8 mouse cellular contexts compared by ENCODE assay signal in the genomic region with DNA sequence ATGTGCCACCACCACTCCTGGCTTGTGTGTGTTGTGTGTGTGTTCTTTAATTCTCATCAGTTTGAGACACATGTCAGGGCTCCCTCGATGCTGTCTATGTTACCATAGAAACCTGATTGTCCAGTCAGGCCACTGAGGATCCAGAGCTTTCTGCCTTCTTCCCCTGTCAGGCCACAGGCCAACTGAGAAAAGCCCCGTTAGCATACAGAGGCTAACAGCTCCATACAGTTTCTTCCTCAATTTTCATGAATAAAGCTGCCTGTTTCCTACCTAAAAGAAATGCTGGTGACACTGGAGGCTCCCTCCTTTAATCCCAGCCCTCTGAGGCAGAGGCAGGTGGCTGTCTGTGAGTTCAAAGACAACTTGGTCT. TPM values are rescaled to one million over a fixed set of nuclear protein-coding genes. Genes with fewer than 3 reads are reported as not detected.
DNase-seq lines count a peak whose midpoint lies in the region; ATAC-seq and TF ChIP-seq lines count a peak whose summit lies in the region.

No protein-coding gene starts in this region.

- WGBS in heart, embryonic 13.5 days = 64% methylated on average over 2 of the region's 2 CpGs
- WGBS in hindbrain, embryonic 11.5 days = 61% methylated on average over 2 of the region's 2 CpGs
- WGBS in midbrain, embryonic 11.5 days = 44% methylated on average over 2 of the region's 2 CpGs

- no peaks in the 10 kb centered on the region for H3K27me3 ChIP-seq in heart, embryonic 13.5 days (replicated peaks)
- H3K27me3 ChIP-seq in hindbrain, embryonic 11.5 days (ENCODE audit: control insufficient read depth, insufficient read depth, low read length) = no peaks in the 10 kb centered on the region
- no peaks in the 10 kb centered on the region for H3K27me3 ChIP-seq in midbrain, embryonic 11.5 days (ENCODE audit: control insufficient read depth, insufficient read depth, low read length)

- H3K9ac ChIP-seq in heart, embryonic 13.5 days = peak overlapping the region; percentile 90
- H3K9ac ChIP-seq in hindbrain, embryonic 11.5 days (ENCODE audit: low read depth, low read length) = peak overlapping the region; percentile 85; the same call in 1 of the 2 replicates
- peak overlapping the region; percentile 81 for H3K9ac ChIP-seq in midbrain, embryonic 11.5 days (ENCODE audit: low read length)

- no peak for TF ChIP-seq POLR2A in bone marrow macrophage, adult 2 months (IDR thresholded peaks at IDR 0.05; ENCODE audit: borderline replicate concordance, low read depth, low read length)

- peaks cover 50% of the 10 kb centered on the region for H3K4me1 ChIP-seq in heart, embryonic 13.5 days
- peaks cover 15% of the 10 kb centered on the region for H3K4me1 ChIP-seq in bone marrow macrophage, adult 2 months (ENCODE audit: control insufficient read depth, insufficient read depth, low read length)
- peaks cover 18% of the 10 kb centered on the region for H3K4me1 ChIP-seq in hindbrain, embryonic 11.5 days (replicated peaks; ENCODE audit: control insufficient read depth, insufficient read depth, low read length)
- peaks cover 30% of the 10 kb centered on the region for H3K4me1 ChIP-seq in midbrain, embryonic 11.5 days (ENCODE audit: control insufficient read depth, insufficient read depth, low read length)

- peak overlapping the region; percentile 77 for H3K4me3 ChIP-seq in heart, embryonic 13.5 days
- peak overlapping the region; percentile 94 for H3K4me3 ChIP-seq in bone marrow macrophage, adult 2 months (ENCODE audit: insufficient read depth, low read length)
- H3K4me3 ChIP-seq in hindbrain, embryonic 11.5 days (ENCODE audit: low read depth, low read length) = peak overlapping the region; percentile 53
- peak overlapping the region; percentile 60 for H3K4me3 ChIP-seq in midbrain, embryonic 11.5 days (ENCODE audit: low read depth, low read length)

- H3K27ac ChIP-seq in heart, embryonic 13.5 days (replicated peaks) = no peak overlapping the region
- H3K27ac ChIP-seq in bone marrow macrophage, adult 2 months (ENCODE audit: insufficient read depth, low read depth, low read length) = peak overlapping the region; percentile 58
- peak overlapping the region; percentile 14 for H3K27ac ChIP-seq in hindbrain, embryonic 11.5 days (ENCODE audit: low read depth, low read length)
- no peak overlapping the region for H3K27ac ChIP-seq in midbrain, embryonic 11.5 days (ENCODE audit: low read depth, low read length)

- ATAC-seq in heart, embryonic 13.5 days (ENCODE audit: extremely low read depth, insufficient number of reproducible peaks, low FRiP score, low TSS enrichment) = no peak
- ATAC-seq in hindbrain, embryonic 11.5 days (ENCODE audit: low FRiP score) = no peak
- ATAC-seq in midbrain, embryonic 11.5 days (ENCODE audit: low FRiP score) = no peak
- no peak for ATAC-seq in activated CD4-positive, CD25-positive, alpha-beta regulatory T cell, adult 4 months
- no peak for ATAC-seq in inflammation-experienced regulatory T-cells, adult 6 months

- no peak for DNase-seq in heart, postnatal 10 days
- DNase-seq in hindbrain, embryonic 11.5 days (ENCODE audit: low spot score) = no peak
- DNase-seq in midbrain, embryonic 11.5 days (ENCODE audit: low spot score, missing footprints) = no peak
- no peak for DNase-seq in adrenal gland, postnatal 4 days (ENCODE audit: low spot score in 2 of 2)

- H3K9me3 ChIP-seq in heart, embryonic 13.5 days = no peaks in the 10 kb centered on the region
- H3K9me3 ChIP-seq in hindbrain, embryonic 11.5 days (ENCODE audit: control insufficient read depth, low read length) = no peaks in the 10 kb centered on the region
- no peaks in the 10 kb centered on the region for H3K9me3 ChIP-seq in midbrain, embryonic 11.5 days (ENCODE audit: control insufficient read depth, low read length)

- intact Hi-C loops in heart, postnatal 10 days (cut with DNase I) = no loop called here

- peak overlapping the region; percentile 96 for H3K4me2 ChIP-seq in heart, embryonic 13.5 days
- H3K4me2 ChIP-seq in hindbrain, embryonic 11.5 days (replicated peaks; ENCODE audit: low read depth, low read length) = peak overlapping the region; percentile 92
- peak overlapping the region; percentile 87 for H3K4me2 ChIP-seq in midbrain, embryonic 11.5 days

- no peak for TF ChIP-seq CTCF in bone marrow macrophage, adult 2 months (IDR thresholded peaks at IDR 0.05; ENCODE audit: low read depth, low read length)

- peaks cover 59% of the 10 kb centered on the region for H3K36me3 ChIP-seq in heart, embryonic 13.5 days
- 0 out of 2 replicates have a peak, but pooled peaks cover 3% of the 10 kb centered on the region for H3K36me3 ChIP-seq in hindbrain, embryonic 11.5 days (ENCODE audit: control insufficient read depth, insufficient read depth, low read length)
- H3K36me3 ChIP-seq in midbrain, embryonic 11.5 days (ENCODE audit: control insufficient read depth, insufficient read depth, low read length) = peaks cover 2% of the 10 kb centered on the region; the same call in 1 of the 2 replicates

RNA-seq across cellular contexts. Expression of a gene that starts 1.2 kb away (rescaled TPM):
- polyA plus RNA-seq in heart, embryonic 13.5 days (2015; fragmentation: Nextera tagmentation; extraction: Ambion mirVana) = 17.3 and 19.1 TPM in 2 replicates
- 10 to 100 TPM; 53.3 to 59.8 TPM for total RNA-seq in heart, postnatal 10 days (2021)
- 21.4 and 24.8 TPM in 2 replicates for polyA plus RNA-seq in bone marrow macrophage, adult 2 months (2012; ENCODE audit: insufficient read depth, insufficient read length, missing spikeins)
- polyA plus RNA-seq in hindbrain, embryonic 11.5 days (2014; fragmentation: Nextera tagmentation; extraction: Ambion mirVana) = 33.9 and 36.6 TPM in 2 replicates
- polyA plus RNA-seq in midbrain, embryonic 11.5 days (2014; fragmentation: Nextera tagmentation; extraction: Ambion mirVana) = 31.2 and 31.9 TPM in 2 replicates
- polyA plus RNA-seq in activated CD4-positive, CD25-positive, alpha-beta regulatory T cell, adult 4 months (2017; shearing (Covaris generic)) = 10 to 100 TPM; 26.8 to 51.1 TPM
- 10 to 100 TPM; 46.9 to 60.3 TPM for total RNA-seq in adrenal gland, postnatal 4 days (2021)
- polyA plus RNA-seq in inflammation-experienced regulatory T-cells, adult 6 months (2017; shearing (Covaris generic)) = 10 to 100 TPM; 31.4 to 50.6 (median 32.0) TPM

RNA-seq across cellular contexts. Expression of a gene that starts 7.2 kb away (rescaled TPM):
- 8.1 and 9.8 TPM in 2 replicates for polyA plus RNA-seq in heart, embryonic 13.5 days (2015; fragmentation: Nextera tagmentation; extraction: Ambion mirVana)
- total RNA-seq in heart, postnatal 10 days (2021) = 1 to 10 TPM; 1.6 TPM
- polyA plus RNA-seq in bone marrow macrophage, adult 2 months (2012; ENCODE audit: insufficient read depth, insufficient read length, missing spikeins) = not detected in 2 replicates
- 6.8 and 7.2 TPM in 2 replicates for polyA plus RNA-seq in hindbrain, embryonic 11.5 days (2014; fragmentation: Nextera tagmentation; extraction: Ambion mirVana)
- 5.8 and 5.9 TPM in 2 replicates for polyA plus RNA-seq in midbrain, embryonic 11.5 days (2014; fragmentation: Nextera tagmentation; extraction: Ambion mirVana)
- not detected for polyA plus RNA-seq in activated CD4-positive, CD25-positive, alpha-beta regulatory T cell, adult 4 months (2017; shearing (Covaris generic))
- total RNA-seq in adrenal gland, postnatal 4 days (2021) = 1 to 10 TPM; 2.7 to 4.8 TPM
- polyA plus RNA-seq in inflammation-experienced regulatory T-cells, adult 6 months (2017; shearing (Covaris generic)) = 1 to 10 TPM in 1 of 3 experiments, not detected in 2; 1.7 TPM

RNA-seq across cellular contexts. Expression of a gene that starts 7.3 kb away (rescaled TPM):
- 8.1 and 9.4 TPM in 2 replicates for polyA plus RNA-seq in heart, embryonic 13.5 days (2015; fragmentation: Nextera tagmentation; extraction: Ambion mirVana)
- total RNA-seq in heart, postnatal 10 days (2021) = 1 to 10 TPM; 2.3 to 3.5 TPM
- 4.0 and 5.6 TPM in 2 replicates for polyA plus RNA-seq in bone marrow macrophage, adult 2 months (2012; ENCODE audit: insufficient read depth, insufficient read length, missing spikeins)
- 8.3 and 8.6 TPM in 2 replicates for polyA plus RNA-seq in hindbrain, embryonic 11.5 days (2014; fragmentation: Nextera tagmentation; extraction: Ambion mirVana)
- 7.4 and 7.8 TPM in 2 replicates for polyA plus RNA-seq in midbrain, embryonic 11.5 days (2014; fragmentation: Nextera tagmentation; extraction: Ambion mirVana)
- polyA plus RNA-seq in activated CD4-positive, CD25-positive, alpha-beta regulatory T cell, adult 4 months (2017; shearing (Covaris generic)) = 10 to 100 TPM in 1 of 2 experiments, 1 to 10 TPM in 1; 5.3 to 12.7 TPM
- 10 to 100 TPM in 1 of 2 experiments, 1 to 10 TPM in 1; 8.4 to 12.6 TPM for total RNA-seq in adrenal gland, postnatal 4 days (2021)
- 10 to 100 TPM in 2 of 3 experiments, 1 to 10 TPM in 1; 5.8 to 11.5 (median 10.3) TPM for polyA plus RNA-seq in inflammation-experienced regulatory T-cells, adult 6 months (2017; shearing (Covaris generic))

RNA-seq across cellular contexts. Expression of a gene that starts 10.7 kb away (rescaled TPM):
- polyA plus RNA-seq in heart, embryonic 13.5 days (2015; fragmentation: Nextera tagmentation; extraction: Ambion mirVana) = 871 and 874 TPM in 2 replicates
- 1,000 to 10,000 TPM; 1,065 to 1,124 TPM for total RNA-seq in heart, postnatal 10 days (2021)
- 2,115 and 2,403 TPM in 2 replicates for polyA plus RNA-seq in bone marrow macrophage, adult 2 months (2012; ENCODE audit: insufficient read depth, insufficient read length, missing spikeins)
- 870 and 939 TPM in 2 replicates for polyA plus RNA-seq in hindbrain, embryonic 11.5 days (2014; fragmentation: Nextera tagmentation; extraction: Ambion mirVana)
- polyA plus RNA-seq in midbrain, embryonic 11.5 days (2014; fragmentation: Nextera tagmentation; extraction: Ambion mirVana) = 891 and 959 TPM in 2 replicates
- polyA plus RNA-seq in activated CD4-positive, CD25-positive, alpha-beta regulatory T cell, adult 4 months (2017; shearing (Covaris generic)) = 1,000 to 10,000 TPM; 3,324 to 3,604 TPM
- total RNA-seq in adrenal gland, postnatal 4 days (2021) = 1,000 to 10,000 TPM; 1,329 to 1,362 TPM
- polyA plus RNA-seq in inflammation-experienced regulatory T-cells, adult 6 months (2017; shearing (Covaris generic)) = 1,000 to 10,000 TPM; 2,239 to 3,896 (median 3,389) TPM

RNA-seq across cellular contexts. Expression of a gene that starts 18.5 kb away (rescaled TPM):
- polyA plus RNA-seq in heart, embryonic 13.5 days (2015; fragmentation: Nextera tagmentation; extraction: Ambion mirVana) = 42.6 and 45.7 TPM in 2 replicates
- total RNA-seq in heart, postnatal 10 days (2021) = 100 to 1,000 TPM; 244 to 353 TPM
- polyA plus RNA-seq in bone marrow macrophage, adult 2 months (2012; ENCODE audit: insufficient read depth, insufficient read length, missing spikeins) = 92.9 and 94.0 TPM in 2 replicates
- 13.7 and 14.2 TPM in 2 replicates for polyA plus RNA-seq in hindbrain, embryonic 11.5 days (2014; fragmentation: Nextera tagmentation; extraction: Ambion mirVana)
- polyA plus RNA-seq in midbrain, embryonic 11.5 days (2014; fragmentation: Nextera tagmentation; extraction: Ambion mirVana) = 12.7 and 14.0 TPM in 2 replicates
- 10 to 100 TPM; 58.2 to 70.2 TPM for polyA plus RNA-seq in activated CD4-positive, CD25-positive, alpha-beta regulatory T cell, adult 4 months (2017; shearing (Covaris generic))
- 100 to 1,000 TPM; 173 to 205 TPM for total RNA-seq in adrenal gland, postnatal 4 days (2021)
- polyA plus RNA-seq in inflammation-experienced regulatory T-cells, adult 6 months (2017; shearing (Covaris generic)) = 10 to 100 TPM; 49.4 to 68.0 (median 63.9) TPM

Comparison
In these comparisons a context has a peak if more than half of its experiments do, and no peak if none do; other contexts are left out.
1. H3K27ac ChIP-seq: peak in bone marrow macrophage, adult 2 months (single experiment) and hindbrain, embryonic 11.5 days (single experiment); none in heart, embryonic 13.5 days (single experiment) and midbrain, embryonic 11.5 days (single experiment).
2. Peak in every context shown above with its lines, with median percentiles within 50 percentile points of each other: H3K4me2 ChIP-seq, H3K4me3 ChIP-seq and H3K9ac ChIP-seq.